Mouse (Mus musculus): ENCODE data around the gene Ccni.
A peak's percentile ranks its signal among the peaks of the same experiment; 100 is the strongest.

Ccni gene

DNA sequence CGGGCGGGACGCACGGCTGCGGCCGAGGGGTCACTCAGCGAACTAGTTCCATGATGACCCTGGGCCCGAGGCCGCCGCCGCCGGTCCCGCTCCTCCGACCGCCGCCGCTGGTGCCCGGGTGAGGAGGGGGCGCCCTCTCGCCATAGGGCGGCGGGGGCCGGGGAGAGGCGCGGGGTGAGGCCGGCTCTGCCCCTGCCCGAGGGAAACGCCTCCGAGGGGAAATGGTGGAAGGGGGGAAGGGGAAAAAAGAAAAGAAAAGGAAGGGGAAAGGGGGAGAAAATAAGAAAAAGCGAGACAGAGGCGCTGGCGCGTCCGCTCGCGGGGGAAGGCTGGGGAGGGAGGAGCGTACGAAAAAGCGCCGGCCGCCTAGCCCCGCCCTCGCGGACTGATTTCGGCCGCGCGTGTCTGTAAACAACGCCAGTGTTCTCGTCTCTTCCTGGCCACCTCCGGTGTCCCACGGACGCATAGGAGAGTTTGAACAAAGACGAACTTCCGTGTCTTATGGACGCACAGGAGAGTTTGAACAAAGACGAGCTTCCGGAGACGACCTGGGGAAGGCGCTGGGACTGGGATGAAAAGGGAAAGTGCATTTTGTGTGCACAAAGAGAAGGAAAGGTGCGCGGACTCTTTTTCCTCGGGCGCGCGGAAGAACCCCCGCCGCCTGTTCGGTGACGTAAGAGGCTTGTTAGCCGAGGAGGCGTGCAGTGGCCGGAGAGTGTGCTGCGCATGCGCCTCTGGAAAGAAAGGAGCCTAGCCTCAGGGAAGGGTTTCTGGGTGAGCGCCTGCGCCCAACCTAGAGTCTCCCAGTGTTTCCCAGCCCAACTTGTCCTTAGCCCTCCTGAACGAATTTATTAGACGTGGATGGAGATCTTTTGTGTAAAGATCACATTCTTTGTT lies at the start of gene Ccni, which contains the start of gene 2010109A12Rik:
Gene Ccni (minus strand): TSS at position 387 of the 897 bp plus-strand sequence.
Gene 2010109A12Rik (plus strand): TSS at position 410 of the 897 bp plus-strand sequence.
- peak; percentile 95 to 97 for DNase-seq

DNA sequence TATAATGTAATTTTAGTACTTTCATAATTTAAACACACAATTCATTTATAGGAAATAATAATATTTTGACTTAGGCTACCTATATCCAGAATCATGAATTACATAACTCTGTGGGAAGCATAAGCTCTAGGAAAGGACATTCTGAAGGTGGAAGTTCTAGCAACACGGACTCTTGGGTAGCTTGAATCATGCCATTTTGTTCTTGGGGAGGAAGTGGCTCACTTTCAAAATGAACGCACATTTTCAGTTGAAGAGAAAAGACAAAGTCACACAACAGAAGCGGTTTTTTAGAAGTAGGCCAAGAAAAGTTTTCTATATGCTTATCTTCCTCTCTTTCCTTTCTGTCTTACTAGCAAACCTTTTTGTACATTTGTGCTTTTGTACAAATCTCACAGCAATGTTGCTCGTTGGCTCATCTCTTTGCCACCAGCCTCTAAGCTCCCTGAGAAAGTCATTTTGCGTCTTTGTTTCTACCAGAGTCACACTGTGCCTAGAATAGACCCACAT lies 49.5 kb upstream of the Ccni start:
- no peak for DNase-seq

DNA sequence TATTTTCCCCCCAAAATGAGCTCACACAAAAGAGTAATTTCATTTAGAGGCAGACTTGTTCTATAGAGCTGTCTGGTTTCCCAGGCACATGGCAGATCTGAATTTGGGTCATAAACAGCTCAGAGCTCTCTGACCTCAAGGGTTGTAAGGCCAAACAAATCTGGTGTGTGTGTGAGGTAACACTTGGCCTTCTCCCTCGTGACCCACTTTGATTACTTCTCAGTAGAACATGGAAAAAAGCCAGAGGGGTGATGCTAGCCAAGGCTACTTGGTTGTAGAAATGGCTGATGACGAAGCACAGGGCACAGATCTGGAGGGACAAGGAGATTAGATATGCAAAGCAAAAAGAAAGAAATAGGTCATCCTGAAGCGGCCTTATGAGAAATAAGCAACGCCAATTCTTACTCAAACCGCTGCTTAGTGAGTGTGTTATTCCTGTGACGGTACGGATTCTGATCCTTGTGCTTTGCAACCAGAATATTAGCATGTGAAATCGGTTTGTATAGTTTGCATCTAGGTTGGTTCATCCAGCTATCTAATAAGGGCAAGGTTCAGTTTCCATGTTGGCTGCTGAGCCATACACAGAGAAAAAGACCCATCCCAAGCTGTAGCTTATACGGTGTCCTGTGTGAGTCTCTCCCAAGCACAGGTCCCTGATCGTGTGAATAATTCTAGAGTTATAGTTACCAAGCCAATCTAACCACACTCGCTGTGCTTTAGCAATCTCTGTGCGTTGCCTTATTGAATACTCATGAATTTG lies 44.9 kb upstream of the Ccni start:
- DNase-seq, result peak in 1 of 2 experiments; percentile 44

GRCm38 (mm10) chr5:93249940-93250578 lies 43.8 kb upstream of the Ccni start:
- no peak for DNase-seq

DNA sequence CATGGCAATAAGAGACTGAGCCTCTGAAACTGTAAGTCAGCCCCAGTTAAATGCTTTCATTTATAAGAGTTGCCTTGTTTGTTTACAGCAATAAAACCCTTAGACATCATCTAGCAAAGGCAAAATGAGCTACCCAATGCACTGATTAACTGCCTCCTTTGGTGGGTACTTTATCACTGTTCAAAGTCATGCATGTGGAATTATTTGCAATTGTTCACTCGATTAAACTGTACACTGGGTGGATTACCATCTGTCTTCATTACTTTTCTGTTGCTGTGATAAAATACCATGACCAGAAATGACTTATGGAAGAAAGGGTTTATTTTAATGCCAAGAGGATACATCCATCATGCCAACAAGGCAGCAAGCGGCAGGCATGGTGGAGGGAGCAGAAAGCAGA lies 39.0 kb upstream of the Ccni start:
- no peak for DNase-seq

DNA sequence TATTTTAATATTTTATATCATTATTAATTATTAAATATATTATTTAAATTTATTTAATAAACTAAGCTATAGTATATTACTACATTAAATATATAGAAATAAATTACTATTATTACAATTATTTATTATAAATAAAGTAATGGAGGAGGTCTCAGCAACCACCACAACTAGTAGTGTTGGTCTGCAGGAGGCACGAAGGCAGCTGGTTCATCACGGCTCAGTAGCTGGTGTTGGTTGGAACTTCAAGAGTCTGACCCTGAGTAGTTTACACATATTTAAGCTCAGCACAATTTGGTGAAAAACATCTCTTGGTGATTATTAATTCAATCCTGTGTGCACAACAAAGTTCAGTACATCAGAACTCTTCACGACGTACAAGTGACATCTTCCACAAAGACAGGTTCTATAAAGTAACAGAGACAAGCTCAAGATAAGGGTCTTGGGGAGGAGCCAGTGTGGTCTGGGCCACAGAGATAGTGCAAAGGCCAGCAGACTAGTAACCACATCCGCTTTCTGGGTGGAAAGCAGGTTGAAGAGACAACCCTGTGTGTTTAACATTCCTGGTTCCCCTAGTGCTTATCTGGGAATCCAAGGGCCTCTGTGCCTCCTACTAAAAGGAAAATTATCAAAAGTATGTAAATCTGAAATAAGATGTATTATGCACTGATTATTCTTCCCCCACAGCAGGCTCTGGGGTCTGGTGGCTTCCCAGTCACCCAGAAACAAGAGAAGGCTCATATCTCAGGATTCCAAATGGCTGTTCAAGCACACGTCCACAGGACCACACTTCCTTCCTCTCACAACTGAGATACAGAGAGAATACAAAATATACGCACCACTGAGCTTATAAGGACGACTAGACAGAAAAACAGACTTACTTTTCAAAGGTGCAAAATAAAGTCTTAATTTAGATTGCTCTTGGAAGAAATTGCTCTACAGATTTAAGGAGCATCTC lies 33.6 kb upstream of the Ccni start:
- no peak for DNase-seq

- no peak for DNase-seq
Measured at GRCm38 (mm10) chr5:93236541-93236940, 30.2 kb upstream of the Ccni start.

DNA sequence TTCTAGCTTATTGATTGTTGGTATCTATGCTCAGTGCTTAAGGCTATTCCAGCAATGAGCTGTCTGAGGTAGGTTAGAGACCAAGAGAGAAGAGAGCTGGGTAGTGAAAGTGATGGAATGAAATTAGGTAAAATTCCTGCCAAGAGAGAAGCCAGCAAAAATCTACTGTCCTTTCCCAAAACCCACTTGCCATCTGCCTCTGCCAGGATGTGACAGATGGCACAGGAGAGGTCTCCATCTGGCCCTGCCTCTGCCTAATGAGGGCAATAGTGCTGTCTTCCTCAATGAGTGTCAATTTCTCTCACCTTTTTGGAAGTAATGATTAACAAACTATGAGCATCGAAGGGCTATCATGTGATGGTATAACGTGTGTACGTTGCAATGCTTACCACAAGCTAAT lies 29.6 kb upstream of the Ccni start:
- DNase-seq, result no peak

DNA sequence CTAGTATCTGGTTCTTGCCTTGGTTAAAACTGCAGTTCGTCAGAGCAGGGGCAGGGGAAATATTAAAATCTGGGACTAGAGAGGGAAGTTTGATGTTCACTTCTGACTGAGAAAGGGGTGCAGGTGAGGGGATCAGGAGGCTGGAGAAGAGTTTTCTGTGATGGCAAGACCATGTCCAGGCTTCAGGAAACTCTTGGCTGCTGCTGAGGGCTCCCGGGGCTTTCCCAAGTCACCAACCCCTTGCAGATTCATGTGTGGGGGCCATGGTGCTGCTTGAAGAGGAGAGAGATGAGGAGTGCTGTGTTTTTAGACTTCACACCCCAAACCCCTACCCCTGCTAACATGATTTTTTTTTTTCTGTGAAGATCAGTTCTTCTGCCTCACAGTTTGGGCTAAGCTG lies 28.3 kb upstream of the Ccni start:
- no peak for DNase-seq

DNA sequence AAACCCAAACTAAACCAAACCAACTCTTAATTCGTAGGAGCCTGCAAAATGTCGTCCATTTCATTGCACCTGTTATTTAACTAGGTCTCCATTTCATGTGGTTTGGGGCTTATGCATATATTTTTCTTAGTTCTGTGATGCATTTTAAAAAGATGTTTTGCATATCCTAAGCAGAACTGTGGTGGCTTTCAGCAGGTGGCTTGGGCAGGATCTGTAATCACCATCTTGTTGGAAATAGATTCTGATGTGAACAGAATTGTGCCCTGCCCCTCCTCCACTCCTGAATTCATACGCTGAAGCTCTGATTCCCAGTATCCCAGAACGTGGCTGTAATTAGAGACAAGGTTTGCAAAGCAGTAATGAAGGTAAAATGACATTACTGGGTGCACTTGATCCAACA lies 27.8 kb upstream of the Ccni start:
- DNase-seq, result no peak

GRCm38 (mm10) chr5:93232838-93233237 lies 26.5 kb upstream of the Ccni start:
- DNase-seq, result no peak

- no peak for DNase-seq
Measured at GRCm38 (mm10) chr5:93231721-93232120, 25.4 kb upstream of the Ccni start.

DNA sequence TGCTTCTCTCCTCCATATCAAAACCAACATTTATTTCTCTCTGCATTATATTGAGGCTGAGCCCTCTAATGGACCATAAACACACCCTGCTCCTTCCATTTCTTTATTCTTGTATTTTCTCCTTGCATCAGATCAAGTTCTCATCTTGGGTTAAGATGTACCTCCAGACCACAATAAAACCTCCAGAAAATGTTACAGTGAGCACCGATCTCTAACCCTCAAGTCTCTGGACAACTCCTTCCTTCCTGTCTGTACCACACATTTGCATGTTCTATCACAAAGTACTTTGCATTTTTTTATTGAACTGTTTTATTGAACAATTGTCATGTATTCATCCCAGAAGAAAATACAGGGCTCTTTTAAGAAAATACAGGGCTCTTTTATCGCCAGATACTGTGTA lies 23.2 kb upstream of the Ccni start:
- no peak for DNase-seq

- no peak for DNase-seq
Measured at GRCm38 (mm10) chr5:93227157-93227556, 20.9 kb upstream of the Ccni start.

GRCm38 (mm10) chr5:93224549-93224948 lies 18.3 kb upstream of the Ccni start:
- no peak for DNase-seq

- DNase-seq, result peak; percentile 69 to 78
Measured at GRCm38 (mm10) chr5:93221661-93222060, 15.4 kb upstream of the Ccni start.

DNA sequence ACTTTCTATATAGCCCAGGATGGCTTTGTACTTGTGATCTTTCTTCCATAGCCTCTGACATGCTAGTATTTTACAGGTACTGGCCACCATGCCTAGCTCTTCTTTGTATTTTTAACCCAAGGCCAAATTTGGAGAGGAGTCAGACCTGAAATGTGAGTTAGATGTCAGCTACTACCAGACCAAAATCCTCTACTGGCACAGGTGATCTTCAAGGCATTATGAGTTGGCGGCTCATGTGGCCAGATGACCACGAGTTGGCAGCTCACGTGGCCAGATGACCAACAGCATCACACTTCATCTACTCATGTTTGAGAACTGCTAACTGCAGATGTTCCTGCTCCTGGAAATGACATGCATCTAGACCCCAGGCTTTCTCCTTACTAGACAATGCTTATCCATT lies 12.1 kb upstream of the Ccni start:
- DNase-seq, result no peak

DNA sequence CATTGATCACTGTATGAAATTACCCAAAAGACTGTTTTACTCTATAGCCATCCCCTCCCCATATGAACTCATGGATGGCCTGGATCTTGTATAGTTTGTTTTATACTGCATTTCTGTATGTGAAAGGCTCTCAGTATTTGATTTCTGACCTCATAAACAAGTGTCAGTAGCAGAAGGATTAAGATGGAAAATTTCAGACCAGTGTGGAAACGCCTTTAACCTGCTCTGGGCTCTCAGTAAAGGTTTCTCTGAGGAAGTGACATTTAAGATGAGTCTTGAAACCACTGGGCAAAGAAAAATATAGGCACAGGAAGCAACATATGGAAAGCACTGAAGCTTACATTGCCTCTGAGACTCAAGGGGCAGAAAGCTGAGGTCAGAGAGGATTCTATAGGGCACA lies 1.3 kb upstream of the Ccni start:
- DNase-seq, result no peak

GRCm38 (mm10) chr5:93207006-93207348 lies 682 bp upstream of the Ccni start:
- DNase-seq, result peak; percentile 86 to 87

- peak; percentile 58 to 82 for DNase-seq
Measured at GRCm38 (mm10) chr5:93205371-93206108, 755 bp downstream of the Ccni start.

- no peak for DNase-seq
Measured at GRCm38 (mm10) chr5:93201181-93201580, 5.1 kb downstream of the Ccni start.

Data from kidney, postnatal 25 days (tissue).